Mouse (Mus musculus): Measurements from ENCODE around the gene Rhbdd1. TPM values are rescaled to one million over a fixed set of nuclear protein-coding genes. Genes with fewer than 3 reads are reported as not detected.

Rhbdd1 gene
- total RNA-seq, 2 experiments from 2014 or later, result 6.2 to 6.6 TPM

DNA sequence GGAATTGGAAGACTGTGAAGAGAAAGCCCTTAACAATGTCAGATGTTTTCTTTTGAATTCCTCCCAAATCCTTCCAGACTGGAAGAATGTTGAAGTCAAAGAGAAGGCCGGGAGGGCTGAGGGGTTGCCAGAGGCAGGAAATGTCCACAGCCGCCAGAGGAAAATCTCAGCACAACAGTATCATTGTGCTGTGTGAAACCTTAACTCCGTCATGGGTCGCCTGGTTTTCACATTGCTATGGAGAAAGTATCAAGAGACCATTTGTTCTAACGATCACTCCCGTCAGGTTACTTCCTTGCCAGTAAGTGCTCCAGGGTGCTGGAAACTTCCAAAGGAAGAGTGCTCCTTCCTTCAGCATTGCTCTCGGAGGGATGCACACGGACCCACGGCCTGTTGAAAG is 160.5 kb downstream of the Rhbdd1 start:
- DNase-seq (ENCODE audit: low spot score in 2 of 2), result no peak

DNA sequence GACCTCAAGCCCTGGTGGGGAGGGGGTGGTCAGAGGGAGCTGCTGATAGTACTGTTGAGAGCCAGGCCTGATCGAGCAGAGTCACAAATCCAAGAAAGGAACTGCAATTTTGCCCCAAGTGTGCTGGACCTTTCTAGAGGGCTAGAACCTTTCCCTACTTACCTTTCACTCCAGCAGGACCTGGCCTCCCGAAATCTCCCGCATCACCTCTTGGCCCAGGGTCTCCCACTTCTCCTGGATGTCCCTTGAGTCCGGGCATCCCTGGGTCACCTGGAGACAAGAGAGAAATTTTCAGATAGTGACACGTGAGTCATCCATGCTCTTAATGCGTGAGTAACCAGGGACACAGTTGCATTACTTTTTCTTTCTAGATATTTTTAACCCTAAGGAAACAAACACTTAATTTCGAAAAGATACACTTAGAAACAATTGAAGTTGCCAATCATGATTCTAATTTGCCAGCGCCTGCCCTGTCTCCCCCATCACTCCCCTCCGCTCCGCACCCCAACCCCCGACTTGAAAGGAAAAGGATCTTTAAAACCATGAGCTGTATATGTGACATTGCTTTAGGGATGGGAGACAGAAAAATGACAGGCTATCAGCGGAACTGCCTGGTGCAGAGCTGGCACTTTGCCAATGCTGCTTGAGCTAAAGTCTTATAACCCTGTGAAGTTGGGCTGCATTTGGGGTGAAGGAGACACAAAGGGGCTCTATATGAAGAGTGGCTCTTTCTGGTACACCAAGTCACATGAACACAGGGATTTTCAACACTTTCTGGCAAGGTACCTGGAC is 163.6 kb downstream of the Rhbdd1 start:
- no peak for DNase-seq (ENCODE audit: low spot score in 2 of 2)

DNA sequence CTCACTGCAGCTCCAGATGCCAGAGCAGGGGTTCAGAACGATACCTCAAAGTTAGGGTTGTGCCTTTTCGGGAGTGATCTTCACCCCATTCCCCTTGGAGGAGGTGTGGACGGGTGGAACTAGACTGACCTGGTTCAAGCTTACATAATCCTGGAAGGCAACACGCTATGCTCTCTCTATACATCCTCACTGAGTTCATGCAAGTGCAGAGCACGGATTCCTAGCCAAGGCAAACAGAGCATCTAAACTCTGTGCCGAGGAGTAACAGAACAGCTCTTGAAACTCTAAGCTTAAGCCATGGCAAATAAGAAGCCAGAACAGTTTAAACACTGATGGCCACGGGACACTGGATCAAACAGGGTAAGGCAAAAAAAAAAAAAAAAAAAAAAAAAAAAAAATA is 166.1 kb downstream of the Rhbdd1 start:
- no peak for DNase-seq (ENCODE audit: low spot score in 2 of 2)

DNA sequence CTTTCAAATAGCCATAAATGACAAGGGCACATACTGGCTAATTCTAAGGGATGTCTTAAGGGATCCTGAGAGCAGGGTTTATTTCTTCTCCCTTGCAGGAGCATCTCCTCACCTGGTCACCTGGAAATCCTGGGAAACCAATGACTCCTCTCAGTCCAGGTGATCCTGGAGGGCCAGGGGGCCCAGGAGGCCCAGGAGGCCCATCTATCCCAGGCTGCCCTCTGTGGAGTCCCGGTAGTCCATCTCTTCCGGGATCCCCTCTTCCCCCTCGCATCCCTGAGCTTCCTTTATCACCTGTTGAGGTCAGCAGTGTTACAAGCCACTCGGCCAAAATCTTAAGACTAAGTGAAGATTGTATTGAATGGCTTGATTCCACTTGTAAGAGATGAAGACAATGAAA is 170.1 kb downstream of the Rhbdd1 start:
- no peak for DNase-seq (ENCODE audit: low spot score in 2 of 2)

DNA sequence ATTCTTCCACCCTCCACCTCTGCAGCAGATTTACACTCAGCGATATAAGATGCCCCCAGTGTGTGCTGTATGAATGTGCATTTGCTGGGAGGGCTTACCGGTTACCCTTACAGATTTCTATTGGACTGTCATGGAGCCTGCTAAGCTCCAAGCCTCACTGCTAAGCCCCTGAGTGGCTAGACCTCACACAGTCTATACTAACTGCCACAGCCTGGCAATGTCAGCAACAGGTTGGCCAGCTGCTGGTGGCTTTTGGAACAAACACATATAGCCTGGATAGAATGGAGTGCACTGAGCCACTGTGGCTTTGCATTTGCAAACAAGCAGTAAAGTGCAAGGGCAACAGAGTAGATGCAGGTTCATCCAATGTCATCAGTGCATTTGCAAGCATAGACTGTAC is 175.7 kb downstream of the Rhbdd1 start:
- no peak for DNase-seq (ENCODE audit: low spot score in 2 of 2)

Small RNAs within 50 kb of the gene (microRNA-seq; reads per million reads assigned to microRNA genes)
- 0 reads per million in 2 experiments for gene Gm22112

Other genes with a start within 250 kb of the Rhbdd1 start
- gene Gm9747, start 83.3 kb upstream of the Rhbdd1 start, total RNA-seq (2021), result not detected
- 10 to 100 TPM; 15.3 to 17.2 TPM for gene Irs1, start 25.0 kb upstream of the Rhbdd1 start, total RNA-seq (2021)